Mouse (Mus musculus) macrophage (primary cell): ENCODE results near the gene Cpxm1. TPM values are rescaled to one million over a fixed set of nuclear protein-coding genes. Genes with fewer than 3 reads are reported as not detected.

ENCODE experiments used
- H3K27ac ChIP-seq: fragments of 350-480 bp; formaldehyde crosslinking; 2 replicates; pipeline ENCODE4 v1.9.0; 2021
- H3K36me3 ChIP-seq: fragments of 350-480 bp; formaldehyde crosslinking; 2 replicates; pipeline ENCODE4 v1.9.0; 2021; ENCODE audit errors: inconsistent target
- H3K4me3 ChIP-seq: fragments of 350-480 bp; formaldehyde crosslinking; 2 replicates; pipeline ENCODE4 v1.9.0; 2021; ENCODE audit errors: inconsistent target
- H3K79me2 ChIP-seq: fragments of 350-480 bp; formaldehyde crosslinking; 2 replicates; pipeline ENCODE4 v1.9.0; 2021; ENCODE audit errors: inconsistent target
- WGBS: methylation state at CpG from one replicate; pipeline ENCODE4 v1.1.7; 2026; ENCODE audit warnings: inconsistent platforms; ENCODE audit not compliant: missing documents; 5-methylcytosine and 5-hydroxymethylcytosine counted together
- polyA plus RNA-seq: library from polyadenylated mRNA; stranded (reverse); fragments of 250-400 nt; gene quantifications from 3 replicates; pipeline ENCODE4 v1.2.4, GENCODE M21; 2018; ENCODE audit warnings: inconsistent platforms

Cpxm1 gene
- polyA plus RNA-seq, 1 experiment from 2014 or later: not detected

GRCm38 (mm10) chr2:130414094-130414856 is 16.9 kb upstream of the Cpxm1 start:
- H3K36me3 ChIP-seq: peaks cover 6% of the 10 kb centered on the region; the same call in 1 of the 2 replicates
- no peak overlapping the region for H3K4me3 ChIP-seq
- 86% methylated on average over 6 of the region's 6 CpGs for WGBS
- no peaks in the 10 kb centered on the region for H3K79me2 ChIP-seq
- H3K27ac ChIP-seq: no peak overlapping the region

- Histone ChIP-seq H3K79me2 (no peaks in the 10 kb centered on the region), H3K27ac (no peak overlapping the region), H3K36me3 (no peaks in the 10 kb centered on the region), H3K4me3 (no peak overlapping the region)
- 95% methylated on average over 3 of the region's 3 CpGs for WGBS
Observed at GRCm38 (mm10) chr2:130412775-130413174, 15.4 kb upstream of the Cpxm1 start.

- no peaks in the 10 kb centered on the region for H3K79me2 ChIP-seq
- no peak overlapping the region for H3K27ac ChIP-seq
- H3K36me3 ChIP-seq: no peaks in the 10 kb centered on the region
- no peak overlapping the region for H3K4me3 ChIP-seq
- WGBS: 38% methylated on average over 16 of the region's 16 CpGs
Observed at GRCm38 (mm10) chr2:130411558-130412495, 14.5 kb upstream of the Cpxm1 start.

GRCm38 (mm10) chr2:130408194-130408593 is 10.8 kb upstream of the Cpxm1 start:
- 79% methylated on average over 6 of the region's 6 CpGs for WGBS
- no peak overlapping the region for H3K27ac ChIP-seq

GRCm38 (mm10) chr2:130406178-130406577 is 8.8 kb upstream of the Cpxm1 start, which contains the start of gene Tmem239:
Gene Tmem239, plus strand, starts transcription at chr2:130406478.
- Histone ChIP-seq H3K27ac (no peak within 1 kb of the TSS), H3K79me2 (no peaks in the 10 kb centered on the region), H3K36me3 (no peaks in the 10 kb centered on the region), H3K4me3 (no peak within 1 kb of the TSS)
- WGBS: 78% methylated on average over 2 of the region's 2 CpGs

More at GRCm38 (mm10) chr2:130408194-130408593, 10.8 kb upstream of the Cpxm1 start:
- H3K79me2 ChIP-seq: no peaks in the 10 kb centered on the region
- H3K4me3 ChIP-seq: no peak overlapping the region
- H3K36me3 ChIP-seq: no peaks in the 10 kb centered on the region

GRCm38 (mm10) chr2:130404939-130405338 is 7.6 kb upstream of the Cpxm1 start, which contains the start of the genes Gm28372 and 1700020A23Rik:
Gene Gm28372, plus strand, starts transcription at chr2:130405239.
Gene 1700020A23Rik, plus strand, starts transcription at chr2:130405259.
- Histone ChIP-seq H3K36me3 (no peaks in the 10 kb centered on the region), H3K4me3 (no peak within 1 kb of the TSS), H3K79me2 (no peaks in the 10 kb centered on the region), H3K27ac (no peak within 1 kb of the TSS)
- 100% methylated on average over 1 of the region's 1 CpGs for WGBS

- WGBS: 94% methylated on average over 4 of the region's 4 CpGs
- Histone ChIP-seq H3K79me2 (no peaks in the 10 kb centered on the region), H3K36me3 (no peaks in the 10 kb centered on the region), H3K4me3 (no peak overlapping the region), H3K27ac (no peak overlapping the region)
Observed at GRCm38 (mm10) chr2:130401891-130402290, 4.5 kb upstream of the Cpxm1 start.

- H3K27ac ChIP-seq: no peak overlapping the region
- no peaks in the 10 kb centered on the region for H3K36me3 ChIP-seq
- H3K79me2 ChIP-seq: no peaks in the 10 kb centered on the region
- 85% methylated on average over 1 of the region's 1 CpGs for WGBS
- no peak overlapping the region for H3K4me3 ChIP-seq
Observed at GRCm38 (mm10) chr2:130400046-130400445, 2.7 kb upstream of the Cpxm1 start.

GRCm38 (mm10) chr2:130398091-130398490 is 717 bp upstream of the Cpxm1 start:
- WGBS: 15% methylated on average over 13 of the region's 14 CpGs
- no peaks in the 10 kb centered on the region for H3K79me2 ChIP-seq
- no peak overlapping the region for H3K27ac ChIP-seq
- H3K36me3 ChIP-seq: no peaks in the 10 kb centered on the region
- no peak overlapping the region for H3K4me3 ChIP-seq

- WGBS: 93% methylated on average over 11 of the region's 11 CpGs
Observed at GRCm38 (mm10) chr2:130395696-130396095, 1.7 kb downstream of the Cpxm1 start.

GRCm38 (mm10) chr2:130392836-130393235 is 4.5 kb downstream of the Cpxm1 start:
- Histone ChIP-seq H3K27ac (no peak overlapping the region), H3K79me2 (no peaks in the 10 kb centered on the region), H3K36me3 (no peaks in the 10 kb centered on the region), H3K4me3 (no peak overlapping the region)
- 78% methylated on average over 3 of the region's 3 CpGs for whole genome bisulfite sequencing

More at GRCm38 (mm10) chr2:130395696-130396095, 1.7 kb downstream of the Cpxm1 start:
- H3K27ac ChIP-seq: no peak overlapping the region
- H3K79me2 ChIP-seq: no peaks in the 10 kb centered on the region
- no peak overlapping the region for H3K4me3 ChIP-seq
- no peaks in the 10 kb centered on the region for H3K36me3 ChIP-seq

GRCm38 (mm10) chr2:130390993-130391625 is 6.3 kb downstream of the Cpxm1 start:
- Histone ChIP-seq H3K27ac (no peak overlapping the region), H3K36me3 (no peaks in the 10 kb centered on the region), H3K79me2 (no peaks in the 10 kb centered on the region), H3K4me3 (no peak overlapping the region)
- 76% methylated on average over 11 of the region's 11 CpGs for WGBS

- Histone ChIP-seq H3K27ac (no peak overlapping the region), H3K4me3 (no peak overlapping the region), H3K36me3 (no peaks in the 10 kb centered on the region), H3K79me2 (no peaks in the 10 kb centered on the region)
- WGBS: 88% methylated on average over 2 of the region's 2 CpGs
Observed at GRCm38 (mm10) chr2:130388796-130389195, 8.6 kb downstream of the Cpxm1 start.

GRCm38 (mm10) chr2:130386212-130386611 is 11.2 kb downstream of the Cpxm1 start:
- WGBS: 60% methylated on average over 1 of the region's 1 CpGs
- no peak overlapping the region for H3K27ac ChIP-seq
- no peaks in the 10 kb centered on the region for H3K79me2 ChIP-seq

More at GRCm38 (mm10) chr2:130386212-130386611, 11.2 kb downstream of the Cpxm1 start:
- Histone ChIP-seq H3K4me3 (no peak overlapping the region), H3K36me3 (no peaks in the 10 kb centered on the region)
